Mouse (Mus musculus) stomach, postnatal 0 days (tissue): ENCODE measurements around the gene Golga4.

Experiments
- CTCF ChIP-seq: IDR thresholded peaks from 2 replicates; pipeline ENCODE4 v1.5.1; 2016; ENCODE audit warnings: antibody characterized with exemption, low read depth, mild to moderate bottlenecking, moderate library complexity
- EP300 ChIP-seq: optimal IDR thresholded peaks from 2 replicates; pipeline ENCODE3; 2016; ENCODE audit warnings: antibody characterized with exemption

DNA sequence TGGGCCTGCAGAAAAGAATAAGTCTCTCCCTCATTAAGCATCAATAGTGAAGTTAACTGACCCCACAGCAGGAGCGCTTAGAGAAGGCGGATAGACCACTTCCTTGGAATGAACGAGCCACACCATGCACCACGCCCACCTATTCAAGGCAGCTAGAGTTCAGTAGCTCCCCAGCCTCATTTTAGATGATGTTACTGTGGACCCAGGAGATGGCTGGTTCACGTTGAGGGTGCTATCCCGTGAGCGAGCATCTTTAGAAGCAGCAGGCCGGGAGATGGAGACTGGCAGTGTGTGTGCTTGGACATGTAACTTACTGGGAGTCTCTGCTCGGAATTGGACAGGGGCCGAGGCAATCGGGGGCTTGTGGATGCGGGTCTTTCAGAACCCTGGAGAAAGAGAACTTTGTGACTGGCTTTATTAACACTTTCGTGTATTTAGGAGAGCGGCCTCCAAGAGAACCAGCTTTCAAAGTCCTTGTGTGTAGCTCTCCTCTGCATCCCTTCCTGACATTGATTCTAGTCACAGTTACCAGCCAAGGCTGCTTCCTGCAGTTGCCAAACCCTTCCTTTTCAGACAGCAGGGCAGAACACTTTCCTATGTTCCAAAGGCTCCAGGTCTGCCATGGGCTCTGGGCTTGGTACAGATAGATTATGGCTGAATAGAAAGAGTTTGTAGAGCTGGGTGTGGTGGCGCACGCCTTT is 101.8 kb downstream of the Golga4 start:
- TF ChIP-seq CTCF (no peak), EP300 (no peak)
